Mouse (Mus musculus): ENCODE measurements around the gene Il12b.
A peak's percentile ranks its signal among the peaks of the same experiment; 100 is the strongest.

Gene Il12b

DNA sequence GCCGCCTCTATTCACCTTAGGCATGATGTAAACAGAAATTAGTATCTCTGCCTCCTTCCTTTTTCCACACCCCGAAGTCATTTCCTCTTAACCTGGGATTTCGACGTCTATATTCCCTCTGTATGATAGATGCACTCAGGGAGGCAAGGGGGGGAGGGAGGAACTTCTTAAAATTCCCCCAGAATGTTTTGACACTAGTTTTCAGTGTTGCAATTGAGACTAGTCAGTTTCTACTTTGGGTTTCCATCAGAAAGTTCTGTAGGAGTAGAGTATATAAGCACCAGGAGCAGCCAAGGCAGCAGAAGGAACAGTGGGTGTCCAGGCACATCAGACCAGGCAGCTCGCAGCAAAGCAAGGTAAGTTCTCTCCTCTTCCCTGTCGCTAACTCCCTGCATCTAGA, at the start of gene Il12b:
Gene Il12b (plus strand): TSS at position 301 of the 400 bp plus-strand sequence.
- no peak for DNase-seq (ENCODE audit: low read depth, low spot score)

GRCm38 (mm10) chr11:44354860-44355470, 44.9 kb upstream of the Il12b start:
- no peak for DNase-seq (ENCODE audit: low read depth, low spot score)

DNA sequence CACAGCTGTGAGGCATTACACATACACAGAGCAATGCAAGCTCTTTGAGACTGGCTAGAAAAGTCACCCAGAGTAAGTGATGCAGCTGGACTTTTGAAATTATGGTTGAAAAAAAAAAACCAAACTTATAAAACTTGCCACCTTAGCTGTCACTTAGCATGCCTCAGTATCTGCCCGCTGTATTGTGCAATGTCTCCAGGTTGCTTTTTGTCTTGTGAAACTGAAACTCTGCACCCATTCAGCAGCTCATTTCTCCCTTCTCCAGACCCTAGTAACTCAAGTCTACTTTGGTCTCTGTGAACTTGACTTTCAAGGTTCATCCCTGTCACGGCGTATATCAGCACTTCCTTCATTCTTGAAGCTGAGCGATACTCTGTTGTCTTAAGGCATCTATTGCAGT, 43.7 kb upstream of the Il12b start:
- no peak for DNase-seq (ENCODE audit: low read depth, low spot score)

- DNase-seq (ENCODE audit: low read depth, low spot score): no peak
Observed at GRCm38 (mm10) chr11:44364536-44364935, 35.3 kb upstream of the Il12b start.

GRCm38 (mm10) chr11:44367711-44368110, 32.2 kb upstream of the Il12b start:
- no peak for DNase-seq (ENCODE audit: low read depth, low spot score)

DNA sequence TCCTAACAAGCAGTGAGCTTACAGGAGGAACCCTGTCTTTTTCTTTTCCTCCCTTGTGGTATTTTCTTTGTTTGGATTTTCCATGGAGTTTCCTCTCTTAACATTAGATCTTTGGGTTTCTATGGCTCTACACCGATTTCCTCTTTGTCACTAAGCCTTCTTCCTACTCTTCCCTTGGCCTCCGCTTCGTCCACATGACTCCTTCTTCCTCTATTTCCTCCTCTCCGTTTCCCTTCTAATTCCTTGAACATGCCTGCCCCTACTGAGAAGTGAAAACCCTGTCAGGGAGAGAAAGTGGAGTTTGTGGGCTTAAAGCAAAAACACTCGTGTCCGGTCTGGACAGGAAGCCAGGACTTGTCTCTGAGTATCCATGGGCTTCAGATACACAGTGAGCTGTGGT, 27.0 kb upstream of the Il12b start:
- no peak for DNase-seq (ENCODE audit: low read depth, low spot score)

- DNase-seq (ENCODE audit: low read depth, low spot score): no peak
Observed at GRCm38 (mm10) chr11:44377879-44378278, 22.0 kb upstream of the Il12b start.

DNA sequence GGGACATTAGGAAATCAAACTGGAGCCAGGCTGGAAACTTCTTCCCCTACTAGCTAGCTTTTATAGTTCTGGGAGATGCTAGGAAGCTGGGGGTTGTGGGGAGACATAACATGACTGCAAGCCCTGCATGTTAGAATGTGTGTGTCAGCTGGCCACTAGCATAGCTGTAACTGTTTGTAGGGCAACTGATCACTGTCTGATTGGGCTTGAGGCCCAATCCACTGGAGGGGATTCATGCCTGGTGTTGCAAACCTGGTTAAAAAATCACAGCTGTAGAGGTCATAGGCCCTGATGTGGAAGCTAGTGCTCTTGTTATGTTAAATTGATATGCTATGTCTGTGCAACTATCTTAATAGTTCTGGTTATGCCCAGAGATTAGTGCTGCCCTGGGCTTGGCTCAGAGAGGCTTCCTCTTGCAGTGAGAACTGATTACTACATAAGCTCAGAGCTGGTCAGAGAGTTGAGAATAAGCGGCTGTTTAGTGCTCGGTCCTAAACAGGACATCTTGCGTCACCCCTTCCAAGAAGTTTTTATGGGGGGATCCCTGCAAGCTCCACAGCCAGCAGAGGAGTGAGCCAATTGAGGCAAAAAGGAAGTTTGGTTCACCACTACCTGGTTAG, 19.3 kb upstream of the Il12b start:
- no peak for DNase-seq (ENCODE audit: low read depth, low spot score)

GRCm38 (mm10) chr11:44382200-44382599, 17.7 kb upstream of the Il12b start:
- no peak for DNase-seq (ENCODE audit: low read depth, low spot score)

DNA sequence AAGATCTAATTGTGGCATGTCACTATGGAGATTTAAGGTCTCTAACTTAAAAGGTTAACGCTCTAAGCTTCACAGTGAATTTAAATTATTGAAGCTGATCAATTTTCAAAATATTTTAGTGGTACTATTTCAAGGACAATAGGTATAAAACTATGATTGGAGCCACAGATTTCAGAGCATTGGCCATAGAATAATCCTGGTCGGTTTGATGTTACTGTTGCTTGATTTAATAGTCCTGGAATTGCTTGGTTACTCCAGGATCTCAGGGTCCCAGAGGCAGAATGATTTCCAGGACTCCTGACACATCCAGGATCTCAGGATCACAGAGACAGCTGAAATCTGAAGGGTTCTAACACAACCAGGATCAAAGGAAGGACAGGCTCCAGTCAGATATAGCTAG, 12.8 kb upstream of the Il12b start:
- no peak for DNase-seq (ENCODE audit: low read depth, low spot score)

DNA sequence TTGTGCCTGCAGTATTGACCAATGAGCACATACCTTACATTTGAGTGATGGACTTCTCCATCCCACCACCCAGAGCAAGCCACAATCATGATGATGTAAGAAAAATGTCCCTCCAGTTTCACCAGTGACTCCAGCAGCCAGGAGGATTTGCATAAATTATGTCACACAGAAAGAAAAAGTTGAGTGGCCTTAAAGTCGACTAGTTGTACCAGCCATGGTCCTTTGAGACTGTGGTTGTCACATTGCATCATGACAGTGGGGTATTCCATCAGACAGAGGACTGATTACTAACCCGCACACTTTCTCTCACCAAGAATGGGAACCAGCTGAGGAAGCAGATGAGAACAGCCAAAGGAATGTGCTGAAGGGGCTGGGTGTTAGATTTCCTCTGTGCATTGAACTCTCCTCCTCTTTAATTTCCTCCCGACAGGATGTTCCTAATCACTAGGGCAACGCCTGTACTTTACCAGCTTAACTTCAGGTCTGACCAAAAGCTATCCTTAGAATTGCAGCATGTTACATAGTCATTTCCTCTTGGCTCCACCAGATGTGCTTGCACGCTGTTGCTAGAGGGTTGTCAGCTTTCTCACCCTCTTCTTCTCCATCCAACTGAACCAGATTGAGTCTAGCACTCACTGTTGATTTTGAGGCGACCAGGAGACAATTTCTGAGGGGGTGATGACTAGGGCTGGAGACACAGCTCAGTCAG, 9.7 kb upstream of the Il12b start:
- no peak for DNase-seq (ENCODE audit: low read depth, low spot score)

DNA sequence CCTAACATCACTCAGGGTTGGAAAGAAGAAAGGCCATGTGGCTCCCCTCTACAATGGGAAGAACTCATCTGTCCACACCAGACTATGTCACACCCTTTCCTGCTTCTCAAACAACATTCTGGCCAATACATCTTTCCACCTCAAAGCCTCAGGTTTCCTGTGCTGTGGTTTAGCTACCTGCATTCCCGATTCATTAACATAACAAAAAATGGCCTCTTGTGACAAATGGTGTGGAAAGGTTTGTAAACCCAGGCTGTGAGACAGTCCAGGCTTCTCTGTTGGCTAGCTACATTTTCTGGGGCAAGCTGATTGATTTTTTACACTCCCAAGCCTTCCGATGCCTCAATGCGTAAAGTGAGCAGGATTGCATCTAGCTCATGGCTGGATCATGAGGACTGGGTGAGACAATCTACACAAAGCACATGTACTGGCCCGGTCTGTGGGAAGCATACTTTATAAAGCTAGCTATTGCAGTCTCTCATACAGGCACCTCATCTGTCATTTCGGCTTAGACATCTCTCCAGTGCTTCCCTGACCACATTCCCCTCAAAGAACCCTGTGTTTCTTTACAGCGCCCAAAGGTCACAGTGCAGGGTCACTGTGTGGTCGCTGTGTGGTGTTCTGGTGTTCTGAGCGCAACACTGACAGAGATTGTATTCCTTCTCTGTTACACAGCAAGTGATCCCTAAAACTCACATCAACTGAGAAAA, 6.6 kb upstream of the Il12b start:
- peak; percentile 52 for DNase-seq (ENCODE audit: low read depth, low spot score)

- peak; percentile 16 for DNase-seq (ENCODE audit: low read depth, low spot score)
Observed at GRCm38 (mm10) chr11:44395401-44395800, 4.5 kb upstream of the Il12b start.

- no peak for DNase-seq (ENCODE audit: low read depth, low spot score)
Observed at GRCm38 (mm10) chr11:44397551-44397950, 2.3 kb upstream of the Il12b start.

- DNase-seq (ENCODE audit: low read depth, low spot score): peak; percentile 7
Observed at GRCm38 (mm10) chr11:44398356-44398755, 1.5 kb upstream of the Il12b start.

DNA sequence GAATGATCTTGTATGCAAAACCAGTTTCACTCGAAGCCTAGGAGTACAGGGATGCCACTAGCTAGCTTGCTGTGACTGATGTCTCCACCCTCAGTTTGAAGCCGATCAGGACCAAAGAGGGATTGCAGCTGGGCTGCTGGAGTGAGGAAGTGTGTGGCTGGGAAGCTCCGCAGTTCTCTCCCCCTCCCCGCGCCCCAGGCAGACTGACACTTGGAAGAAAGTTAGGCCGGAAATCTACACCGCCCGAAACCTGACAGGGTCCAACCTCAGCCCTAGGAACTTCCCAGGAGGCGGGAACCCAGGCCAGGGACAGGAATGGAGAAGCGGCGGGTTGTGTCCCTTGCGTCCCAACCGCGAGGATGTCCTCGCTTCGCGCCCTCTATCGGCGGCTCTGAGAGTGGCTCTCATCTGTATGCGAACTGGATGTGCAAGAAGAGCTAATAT, 1.1 kb upstream of the Il12b start:
- DNase-seq (ENCODE audit: low read depth, low spot score): peak; percentile 90

DNA sequence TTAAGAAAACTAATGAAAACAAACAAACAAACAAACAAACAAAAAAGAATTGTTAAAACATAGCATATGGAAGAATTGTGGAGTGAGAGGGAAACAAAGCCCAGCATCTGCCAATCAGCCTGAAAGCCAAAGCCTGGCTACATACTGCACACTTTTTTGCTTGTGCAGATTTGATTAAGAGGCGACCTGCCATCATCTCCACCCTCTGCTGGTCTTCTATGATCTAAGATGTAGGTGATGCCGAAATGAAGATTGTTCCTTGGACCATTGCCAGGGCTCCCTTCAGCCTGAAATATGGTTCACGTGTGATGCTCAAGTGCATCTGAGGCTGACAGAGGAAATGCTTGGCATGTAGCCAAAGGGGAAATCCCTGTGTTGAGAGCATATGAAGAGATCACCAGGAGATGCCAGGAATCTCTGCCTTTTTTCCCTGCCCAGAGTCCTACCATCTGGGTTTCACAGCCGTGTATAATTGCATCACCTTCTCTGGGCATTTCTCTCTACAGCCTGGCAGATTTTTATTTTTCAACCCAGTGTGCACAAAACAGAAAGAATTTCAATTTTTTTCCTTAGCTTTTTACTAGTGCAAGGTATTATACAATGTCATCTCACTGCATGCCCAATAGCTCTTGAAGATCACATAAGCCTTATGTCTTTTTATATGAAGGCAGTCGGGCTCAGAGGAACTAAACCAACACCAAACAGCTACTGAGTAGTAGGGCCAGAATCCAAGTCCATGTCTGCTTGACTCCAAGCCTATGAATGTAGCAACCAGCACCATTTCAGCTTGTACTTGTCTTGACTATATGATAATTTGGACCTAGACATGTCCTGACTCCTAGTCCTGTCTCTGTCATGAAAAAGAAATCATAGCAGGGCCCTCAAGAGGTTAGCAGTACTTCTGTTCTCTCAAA, 2.0 kb downstream of the Il12b start:
- DNase-seq (ENCODE audit: low read depth, low spot score): no peak

GRCm38 (mm10) chr11:44405113-44405512, 5.2 kb downstream of the Il12b start:
- DNase-seq (ENCODE audit: low read depth, low spot score): no peak

DNA sequence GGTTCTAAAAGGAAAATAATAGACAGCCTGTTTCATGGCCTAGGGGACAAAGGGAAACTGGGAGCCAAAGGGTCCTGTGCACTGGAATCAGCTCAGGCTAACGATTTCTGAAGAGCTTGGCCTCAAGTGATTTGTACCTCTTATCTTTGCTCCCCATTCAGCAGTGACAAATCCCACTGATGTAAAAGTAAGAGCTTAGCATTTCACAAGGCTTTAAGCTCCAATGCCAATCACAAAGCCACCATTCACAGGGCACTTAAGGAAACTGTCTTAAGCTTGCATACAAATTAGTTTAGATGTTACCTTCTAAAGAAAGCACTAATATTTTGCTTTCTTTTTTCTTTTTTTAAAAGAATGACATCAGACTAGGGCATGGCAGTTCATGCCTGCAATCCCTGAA, 6.1 kb downstream of the Il12b start:
- no peak for DNase-seq (ENCODE audit: low read depth, low spot score)

DNA sequence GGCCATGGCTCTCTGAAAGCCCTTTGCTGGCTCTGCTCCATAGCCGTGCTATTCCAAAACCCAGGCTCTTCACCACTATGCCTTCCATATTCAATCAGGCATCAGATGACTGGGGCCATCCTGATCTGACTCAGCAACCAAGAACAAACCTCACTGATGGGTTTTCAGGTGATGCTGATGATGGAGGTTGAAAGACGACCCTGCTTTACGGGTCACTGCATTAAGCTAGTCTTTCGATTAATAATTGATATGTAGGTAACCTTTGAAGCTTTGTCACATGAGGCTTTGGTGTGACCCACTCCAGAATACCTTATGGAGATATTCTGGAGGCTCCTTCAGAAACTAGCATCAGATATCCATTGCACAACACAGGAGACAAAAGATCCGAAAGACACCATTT, 6.6 kb downstream of the Il12b start:
- DNase-seq (ENCODE audit: low read depth, low spot score): no peak

DNA sequence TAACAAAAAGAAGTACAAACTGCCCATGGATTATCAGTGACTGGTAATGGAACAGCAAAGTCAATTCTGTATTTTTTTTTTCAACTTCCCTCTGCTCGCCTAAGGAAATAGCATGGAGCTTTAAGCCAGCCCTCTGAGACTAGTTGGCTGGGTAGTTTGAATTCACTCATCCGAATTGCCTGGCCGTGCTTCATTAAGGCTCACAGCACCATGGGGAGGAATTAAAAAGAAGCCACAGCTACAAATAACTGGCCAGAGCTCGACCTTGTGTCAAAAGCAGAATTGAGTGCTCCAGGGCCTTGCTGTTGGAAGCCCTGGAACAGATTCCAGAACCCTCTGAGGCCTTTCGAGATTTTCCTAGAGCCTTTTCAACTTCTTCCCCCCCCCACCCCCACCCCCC, 8.8 kb downstream of the Il12b start:
- no peak for DNase-seq (ENCODE audit: low read depth, low spot score)
